Mouse (Mus musculus): Measurements from ENCODE around the gene Rabif. TPM values are rescaled to one million over a fixed set of nuclear protein-coding genes. Genes with fewer than 3 reads are reported as not detected.

Gene Rabif
- total and polyA plus RNA-seq, 3 experiments: 21.5 to 21.8 TPM; not detected in 1

DNA sequence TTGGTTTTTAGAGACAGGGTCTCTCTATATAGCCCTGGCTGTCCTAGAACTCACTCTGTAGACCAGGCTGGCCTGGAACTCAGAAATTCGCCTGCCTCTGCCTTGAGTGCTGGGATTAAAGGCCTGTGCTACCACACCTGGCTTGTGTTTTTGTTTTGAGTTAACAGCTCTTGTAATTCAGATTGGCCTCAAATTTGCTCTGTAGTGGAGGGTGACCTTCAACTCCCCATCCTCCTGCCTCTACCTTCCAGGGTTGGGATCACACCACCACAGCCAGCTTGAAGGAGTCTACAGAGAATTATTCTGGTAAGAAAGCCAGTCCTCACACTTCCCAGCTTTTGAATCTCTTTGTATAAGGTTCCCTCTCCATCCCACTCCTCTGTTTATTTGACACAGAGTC, 6.5 kb downstream of the Rabif start:
- peaks cover 32% of the 10 kb centered on the region for H3K79me2 ChIP-seq (ENCODE audit: control insufficient read depth, insufficient read depth, low read length, poor library complexity)
- H3K27ac ChIP-seq (ENCODE audit: control insufficient read depth, low read depth, low read length): no peak overlapping the region
- TF ChIP-seq MEF2A (IDR thresholded peaks at IDR 0.05; ENCODE audit: extremely low read depth, insufficient replicate concordance, low read depth, low read length, poor library complexity, severe bottlenecking) (no peak), ZMIZ1 (IDR thresholded peaks at IDR 0.05; ENCODE audit: low read depth, low read length) (no peak), TCF12 (IDR thresholded peaks at IDR 0.05; ENCODE audit: low read depth, low read length) (no peak), USF2 (IDR thresholded peaks at IDR 0.05; ENCODE audit: borderline replicate concordance in 1 of 2, insufficient read depth in 1 of 2, low read depth in 1 of 2, low read length in 2 of 2) (no peak), MAFK (IDR thresholded peaks at IDR 0.05; ENCODE audit: borderline replicate concordance, low read depth, low read length) (no peak), TBP (IDR thresholded peaks at IDR 0.05; ENCODE audit: low read depth, low read length) (no peak), POLR2AphosphoS2 (IDR thresholded peaks at IDR 0.05; ENCODE audit: low read length) (no peak), RCOR1 (IDR thresholded peaks at IDR 0.05; ENCODE audit: low read depth, low read length) (no peak), GATA1 (IDR thresholded peaks at IDR 0.05; ENCODE audit: low read depth, low read length) (no peak), MXI1 (IDR thresholded peaks at IDR 0.05; ENCODE audit: low read depth, low read length) (no peak), ZKSCAN1 (IDR thresholded peaks at IDR 0.05; ENCODE audit: low read depth, low read length) (no peak), BHLHE40 (IDR thresholded peaks at IDR 0.05; ENCODE audit: borderline replicate concordance, low read depth, low read length) (no peak), JUND (IDR thresholded peaks at IDR 0.05; ENCODE audit: low read depth, low read length) (no peak), RAD21 (IDR thresholded peaks at IDR 0.05; ENCODE audit: low read depth, low read length) (no peak), UBTF (IDR thresholded peaks at IDR 0.05; ENCODE audit: borderline replicate concordance, insufficient read depth, low read depth, low read length) (no peak)
- H3K9me3 ChIP-seq (replicated peaks; ENCODE audit: insufficient read depth, low read length): no peaks in the 10 kb centered on the region
- H3K4me1 ChIP-seq (ENCODE audit: control insufficient read depth in 1 of 2, insufficient read depth in 2 of 2, low read length in 2 of 2): peaks cover under 1 to 3% of the 10 kb centered on the region in 2 experiments; a peak in 2 of 4 replicates
- H3K27me3 ChIP-seq (ENCODE audit: control insufficient read depth in 1 of 2, insufficient read depth in 2 of 2, low read length in 2 of 2): no peaks in the 10 kb centered on the region
- H3K9ac ChIP-seq (ENCODE audit: control insufficient read depth, low read depth, low read length, poor library complexity, severe bottlenecking): no peak overlapping the region
- H3K4me3 ChIP-seq (ENCODE audit: control insufficient read depth in 1 of 2, insufficient read depth in 1 of 2, low read depth in 2 of 2, low read length in 2 of 2): no peak overlapping the region
- DNase-seq (ENCODE audit: low read depth, low spot score): no peak
- H3K36me3 ChIP-seq (ENCODE audit: control insufficient read depth in 1 of 2, insufficient read depth in 2 of 2, low read length in 2 of 2): peaks cover 2 to 3% of the 10 kb centered on the region in 2 experiments; a peak in 3 of 4 replicates

GRCm38 (mm10) chr1:134506201-134506600, 11.8 kb downstream of the Rabif start:
- Histone ChIP-seq H3K4me1 (ENCODE audit: control insufficient read depth in 1 of 2, insufficient read depth in 2 of 2, low read length in 2 of 2) (peaks cover 0 to 2% of the 10 kb centered on the region in 2 experiments; a peak in 2 of 4 replicates), H3K36me3 (ENCODE audit: control insufficient read depth in 1 of 2, insufficient read depth in 2 of 2, low read length in 2 of 2) (peaks cover 0 to 5% of the 10 kb centered on the region in 2 experiments; a peak in 2 of 4 replicates), H3K9me3 (replicated peaks; ENCODE audit: insufficient read depth, low read length) (no peaks in the 10 kb centered on the region), H3K27ac (ENCODE audit: control insufficient read depth, low read depth, low read length) (no peak overlapping the region), H3K9ac (ENCODE audit: control insufficient read depth, low read depth, low read length, poor library complexity, severe bottlenecking) (no peak overlapping the region), H3K79me2 (ENCODE audit: control insufficient read depth, insufficient read depth, low read length, poor library complexity) (peaks cover 5% of the 10 kb centered on the region; the same call in 1 of the 2 replicates), H3K4me3 (ENCODE audit: control insufficient read depth in 1 of 2, insufficient read depth in 1 of 2, low read depth in 2 of 2, low read length in 2 of 2) (no peak overlapping the region), H3K27me3 (ENCODE audit: control insufficient read depth in 1 of 2, insufficient read depth in 2 of 2, low read length in 2 of 2) (no peaks in the 10 kb centered on the region)
- DNase-seq (ENCODE audit: low read depth, low spot score): no peak
- TF ChIP-seq MAX (IDR thresholded peaks at IDR 0.05; ENCODE audit: low read length): no peak
- no peak for TF ChIP-seq MYC (IDR thresholded peaks at IDR 0.05; ENCODE audit: low read depth, low read length)
- no peak for TF ChIP-seq POLR2AphosphoS5 (IDR thresholded peaks at IDR 0.05; ENCODE audit: borderline replicate concordance, low read depth, low read length)
- no peak for TF ChIP-seq CHD2 (IDR thresholded peaks at IDR 0.05; ENCODE audit: low read length)
- no peak for TF ChIP-seq TAL1 (IDR thresholded peaks at IDR 0.05; ENCODE audit: low read length)
- TF ChIP-seq NRF1 (IDR thresholded peaks at IDR 0.05; ENCODE audit: insufficient read depth, low read depth, low read length, poor library complexity, severe bottlenecking): no peak
- no peak for TF ChIP-seq TCF12 (IDR thresholded peaks at IDR 0.05; ENCODE audit: low read depth, low read length)
- no peak for TF ChIP-seq GATA1 (IDR thresholded peaks at IDR 0.05; ENCODE audit: low read depth, low read length)
- no peak for TF ChIP-seq BHLHE40 (IDR thresholded peaks at IDR 0.05; ENCODE audit: borderline replicate concordance, low read depth, low read length)
- TF ChIP-seq RCOR1 (IDR thresholded peaks at IDR 0.05; ENCODE audit: low read depth, low read length): no peak
- TF ChIP-seq POLR2AphosphoS2 (IDR thresholded peaks at IDR 0.05; ENCODE audit: low read length): no peak
- no peak for TF ChIP-seq POLR2A (IDR thresholded peaks at IDR 0.05; ENCODE audit: control insufficient read depth in 1 of 2, insufficient read depth in 1 of 2, low read depth in 1 of 2, low read length in 2 of 2, poor library complexity in 1 of 2)
- TF ChIP-seq GABPA (IDR thresholded peaks at IDR 0.05; ENCODE audit: low read depth, low read length): no peak
- TF ChIP-seq UBTF (IDR thresholded peaks at IDR 0.05; ENCODE audit: borderline replicate concordance, insufficient read depth, low read depth, low read length): no peak
- no peak for TF ChIP-seq ELF1 (IDR thresholded peaks at IDR 0.05; ENCODE audit: low read depth, low read length)
- TF ChIP-seq MXI1 (IDR thresholded peaks at IDR 0.05; ENCODE audit: low read depth, low read length): no peak
- TF ChIP-seq E2F4 (IDR thresholded peaks at IDR 0.05; ENCODE audit: borderline replicate concordance, low read depth, low read length): no peak
- TF ChIP-seq KAT2A (conservative IDR thresholded peaks at IDR 0.05; ENCODE audit: low read depth, low read length): no peak
- TF ChIP-seq NELFE (IDR thresholded peaks at IDR 0.05; ENCODE audit: low read depth, low read length): no peak
